Mouse (Mus musculus): ENCODE measurements around the gene Ubl5. TPM values are rescaled to one million over a fixed set of nuclear protein-coding genes. Genes with fewer than 3 reads are reported as not detected.
"Not testable (repeated sequence)": the region's sequence is repeated elsewhere in the genome, so short reads cannot be mapped to it uniquely, and the experiment has no call there.

The Ubl5 gene
- total and polyA plus RNA-seq, 2 experiments from 2014 or later, result 169 to 528 TPM

- no peak overlapping the region for H3K4me2 ChIP-seq (ENCODE audit: low read depth, low read length)
- H3K27me3 ChIP-seq (ENCODE audit: insufficient read depth, low read length), result no peaks in the 10 kb centered on the region
- no peak for ATAC-seq
- H3K4me1 ChIP-seq (ENCODE audit: insufficient read depth, low read length), result no peaks in the 10 kb centered on the region
- no peaks in the 10 kb centered on the region for H3K9me3 ChIP-seq (ENCODE audit: low read length)
- no peak overlapping the region for H3K9ac ChIP-seq (replicated peaks; ENCODE audit: low read length)
- WGBS, result 48% methylated on average over 9 of the region's 9 CpGs
- no peak overlapping the region for H3K4me3 ChIP-seq (ENCODE audit: low read length)
- H3K27ac ChIP-seq, result no peak overlapping the region
- H3K36me3 ChIP-seq (ENCODE audit: insufficient read depth, low read length), result no peaks in the 10 kb centered on the region
- DNase-seq (ENCODE audit: low spot score), result no peak
- no peak for TF ChIP-seq CTCF (IDR thresholded peaks at IDR 0.05; ENCODE audit: low read depth)
Observed at GRCm38 (mm10) chr9:20680378-20680958, 37.8 kb downstream of the Ubl5 start.

- TF ChIP-seq CTCF (IDR thresholded peaks at IDR 0.05; ENCODE audit: low read depth), result no peak
- no peaks in the 10 kb centered on the region for H3K4me1 ChIP-seq (ENCODE audit: insufficient read depth, low read length)
- no peak overlapping the region for H3K4me3 ChIP-seq (ENCODE audit: low read length)
- H3K27me3 ChIP-seq (ENCODE audit: insufficient read depth, low read length), result no peaks in the 10 kb centered on the region
- DNase-seq (ENCODE audit: low spot score) (no peak), ATAC-seq (peak; percentile 38; the same call in 1 of the 2 replicates)
- H3K27ac ChIP-seq, result 0 out of 2 replicates have a peak overlapping the region, but pooled peaks have one; percentile 8
- H3K9ac ChIP-seq (replicated peaks; ENCODE audit: low read length), result no peak overlapping the region
- WGBS, result 59% methylated on average over 6 of the region's 7 CpGs
- no peaks in the 10 kb centered on the region for H3K36me3 ChIP-seq (ENCODE audit: insufficient read depth, low read length)
- no peaks in the 10 kb centered on the region for H3K9me3 ChIP-seq (ENCODE audit: low read length)
- no peak overlapping the region for H3K4me2 ChIP-seq (ENCODE audit: low read depth, low read length)
Observed at GRCm38 (mm10) chr9:20681546-20682388, 39.1 kb downstream of the Ubl5 start.

DNA sequence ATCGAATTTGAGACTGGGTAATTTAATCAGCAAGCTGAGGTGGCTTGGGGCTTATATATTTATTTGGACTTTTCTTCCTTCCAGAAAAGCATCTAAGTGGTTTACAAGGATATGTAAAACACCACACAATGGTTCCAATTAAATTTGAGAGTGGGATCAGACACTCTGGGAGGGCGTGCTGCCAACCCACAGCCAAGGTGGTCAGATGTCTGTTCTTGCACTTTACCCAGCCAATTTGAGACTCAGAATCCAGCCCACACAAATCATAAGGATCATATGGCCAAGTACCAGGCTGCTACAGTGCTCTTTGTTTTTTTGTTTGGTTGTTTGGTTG, 39.7 kb downstream of the Ubl5 start:
- Histone ChIP-seq H3K4me1 (ENCODE audit: insufficient read depth, low read length) (no peaks in the 10 kb centered on the region), H3K27me3 (ENCODE audit: insufficient read depth, low read length) (no peaks in the 10 kb centered on the region), H3K4me3 (ENCODE audit: low read length) (no peak overlapping the region), H3K9ac (replicated peaks; ENCODE audit: low read length) (no peak overlapping the region), H3K36me3 (ENCODE audit: insufficient read depth, low read length) (no peaks in the 10 kb centered on the region), H3K4me2 (ENCODE audit: low read depth, low read length) (no peak overlapping the region), H3K27ac (0 out of 2 replicates have a peak overlapping the region, but pooled peaks have one; percentile 8), H3K9me3 (ENCODE audit: low read length) (no peaks in the 10 kb centered on the region)
- DNase-seq (ENCODE audit: low spot score) (no peak), ATAC-seq (no peak)
- WGBS, result 41% methylated on average over 2 of the region's 2 CpGs
- TF ChIP-seq CTCF (IDR thresholded peaks at IDR 0.05; ENCODE audit: low read depth), result no peak

DNA sequence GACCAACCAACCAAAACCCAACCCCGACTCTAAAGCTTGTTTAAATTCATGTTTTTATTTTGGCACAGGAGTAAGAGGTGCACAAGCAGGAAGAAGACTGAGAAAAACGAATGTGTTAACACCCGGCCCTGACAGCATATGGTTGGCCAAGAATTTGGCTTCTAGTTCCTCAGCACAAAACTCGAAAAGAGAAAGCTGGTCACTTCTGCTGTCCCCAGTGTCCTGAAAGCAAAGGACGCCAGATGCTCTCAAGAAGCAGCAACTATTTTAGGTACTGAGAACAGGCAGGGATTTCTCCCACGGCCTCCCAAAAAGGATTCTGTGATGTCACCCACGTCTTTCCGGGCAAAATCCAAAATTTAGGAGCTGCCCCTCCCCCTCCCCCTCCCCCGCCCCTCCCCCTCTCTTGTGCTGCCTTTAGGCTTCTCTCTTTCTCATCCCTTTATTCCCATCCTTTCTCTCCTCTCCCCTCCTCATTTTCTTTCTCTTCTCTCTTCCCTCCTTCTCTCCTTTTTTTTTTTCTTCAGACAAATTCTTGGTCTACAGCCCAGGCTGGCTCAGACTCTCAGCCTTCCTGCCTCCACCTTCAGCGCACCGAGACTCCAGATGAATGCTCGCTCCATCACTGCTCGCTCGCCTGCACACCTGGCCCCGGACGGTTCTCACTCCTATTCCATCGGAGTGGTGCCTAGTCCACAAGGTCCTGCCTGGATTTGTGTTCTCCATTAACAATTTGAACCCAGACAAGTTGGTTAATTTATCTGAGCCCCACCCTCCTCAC, 42.6 kb downstream of the Ubl5 start:
- H3K4me1 ChIP-seq (ENCODE audit: insufficient read depth, low read length), result no peaks in the 10 kb centered on the region
- no peaks in the 10 kb centered on the region for H3K9me3 ChIP-seq (ENCODE audit: low read length)
- no peak overlapping the region for H3K9ac ChIP-seq (replicated peaks; ENCODE audit: low read length)
- H3K36me3 ChIP-seq (ENCODE audit: insufficient read depth, low read length), result no peaks in the 10 kb centered on the region
- no peaks in the 10 kb centered on the region for H3K27me3 ChIP-seq (ENCODE audit: insufficient read depth, low read length)
- no peak for TF ChIP-seq CTCF (IDR thresholded peaks at IDR 0.05; ENCODE audit: low read depth)
- 54% methylated on average over 17 of the region's 17 CpGs for WGBS
- DNase-seq (ENCODE audit: low spot score) (no peak), ATAC-seq (no peak)
- no peak overlapping the region for H3K4me2 ChIP-seq (ENCODE audit: low read depth, low read length)
- no peak overlapping the region for H3K27ac ChIP-seq
- H3K4me3 ChIP-seq (ENCODE audit: low read length), result no peak overlapping the region

DNA sequence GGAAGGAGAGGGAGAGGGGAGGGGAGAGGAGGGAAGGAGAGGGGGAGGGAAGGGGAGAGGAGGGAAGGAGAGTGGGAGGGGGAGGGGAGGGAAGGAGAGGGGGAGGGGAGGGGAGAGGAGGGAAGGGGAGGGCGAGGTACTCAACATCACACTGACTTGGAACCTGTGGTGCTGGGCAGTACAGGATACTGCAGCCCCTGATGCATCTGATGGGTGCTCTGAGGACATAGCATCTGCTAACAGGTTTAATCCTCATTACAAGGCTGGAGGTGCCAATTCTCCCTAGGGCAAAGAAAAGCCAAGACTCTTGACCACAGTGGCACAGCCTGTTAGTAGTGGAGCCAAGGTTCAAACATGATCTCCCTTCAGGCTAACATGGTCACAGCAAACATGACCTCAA, 46.7 kb downstream of the Ubl5 start:
- no peak for TF ChIP-seq CTCF (IDR thresholded peaks at IDR 0.05; ENCODE audit: low read depth)
- Histone ChIP-seq H3K9ac (replicated peaks; ENCODE audit: low read length) (no peak overlapping the region), H3K9me3 (ENCODE audit: low read length) (no peaks in the 10 kb centered on the region), H3K27ac (no peak overlapping the region), H3K4me3 (ENCODE audit: low read length) (no peak overlapping the region), H3K36me3 (ENCODE audit: insufficient read depth, low read length) (no peaks in the 10 kb centered on the region), H3K27me3 (ENCODE audit: insufficient read depth, low read length) (no peaks in the 10 kb centered on the region), H3K4me2 (ENCODE audit: low read depth, low read length) (no peak overlapping the region), H3K4me1 (ENCODE audit: insufficient read depth, low read length) (no peaks in the 10 kb centered on the region; the same call in 1 of the 2 replicates)
- DNase-seq (ENCODE audit: low spot score), result no peak
- no peak for ATAC-seq
- WGBS, result no CpG with 5 or more reads among the region's 1 CpGs

GRCm38 (mm10) chr9:20689913-20690312, 47.2 kb downstream of the Ubl5 start:
- 4% methylated on average over 4 of the region's 4 CpGs for WGBS
- no peak for TF ChIP-seq CTCF (IDR thresholded peaks at IDR 0.05; ENCODE audit: low read depth)
- peak; percentile 43 for DNase-seq (ENCODE audit: low spot score)
- H3K4me3 ChIP-seq (ENCODE audit: low read length), result no peak overlapping the region
- peaks cover 4% of the 10 kb centered on the region for H3K4me1 ChIP-seq (ENCODE audit: insufficient read depth, low read length)
- no peaks in the 10 kb centered on the region for H3K36me3 ChIP-seq (ENCODE audit: insufficient read depth, low read length)
- no peak overlapping the region for H3K9ac ChIP-seq (replicated peaks; ENCODE audit: low read length)
- H3K4me2 ChIP-seq (ENCODE audit: low read depth, low read length), result no peak overlapping the region
- peak; percentile 48 for ATAC-seq
- H3K27ac ChIP-seq, result peak overlapping the region; percentile 8; the same call in 1 of the 2 replicates
- no peaks in the 10 kb centered on the region for H3K27me3 ChIP-seq (ENCODE audit: insufficient read depth, low read length)
- H3K9me3 ChIP-seq (ENCODE audit: low read length), result no peaks in the 10 kb centered on the region

- H3K36me3 ChIP-seq (ENCODE audit: insufficient read depth, low read length); DNase-seq (ENCODE audit: low spot score); H3K27ac ChIP-seq; H3K4me1 ChIP-seq (ENCODE audit: insufficient read depth, low read length); H3K27me3 ChIP-seq (ENCODE audit: insufficient read depth, low read length); H3K9me3 ChIP-seq (ENCODE audit: low read length); ATAC-seq; H3K4me3 ChIP-seq (ENCODE audit: low read length); H3K4me2 ChIP-seq (ENCODE audit: low read depth, low read length); H3K9ac ChIP-seq (replicated peaks; ENCODE audit: low read length): not testable (repeated sequence)
- 79% methylated on average over 2 of the region's 2 CpGs for WGBS
Observed at GRCm38 (mm10) chr9:20690449-20690848, 47.8 kb downstream of the Ubl5 start.

All from hindbrain, postnatal 0 days (tissue).